Mouse (Mus musculus) brain, embryonic 14.5 days (tissue): ENCODE results near the gene Slc25a33. TPM values are rescaled to one million over a fixed set of nuclear protein-coding genes. Genes with fewer than 3 reads are reported as not detected.

Source experiments
- DNase-seq: peaks from one replicate; pipeline ENCODE4 v3.0.0-alpha.2; 2011; ENCODE audit warnings: low read depth
- CTCF ChIP-seq: fragments of 200-500 bp; IDR thresholded peaks from 2 replicates; pipeline ENCODE4 v1.5.1; 2012; ENCODE audit warnings: inconsistent platforms, mild to moderate bottlenecking, moderate library complexity, borderline replicate concordance; ENCODE audit not compliant: insufficient read depth, insufficient read length; ENCODE audit errors: extremely low read depth
- POLR2A ChIP-seq: fragments of 200-500 bp; IDR thresholded peaks from 2 replicates; pipeline ENCODE4 v1.6.1; 2012; ENCODE audit warnings: mild to moderate bottlenecking, inconsistent platforms, borderline replicate concordance; ENCODE audit not compliant: poor library complexity, insufficient read depth, insufficient read length, severe bottlenecking; ENCODE audit errors: extremely low read depth
- polyA plus RNA-seq: library from polyadenylated mRNA; depleted of rRNA; stranded (reverse); fragments of >200 nt; gene quantifications from 2 replicates; pipeline ENCODE4 v1.2.3, GENCODE M21; 2012

Gene Slc25a33
- polyA plus RNA-seq, 1 experiment = 16.1 TPM

GRCm38 (mm10) chr4:149725661-149726350 lies 48.3 kb downstream of the Slc25a33 start:
- DNase-seq = peak; percentile 65
- TF ChIP-seq CTCF = peak; percentile 73
- no peak for TF ChIP-seq POLR2A

GRCm38 (mm10) chr4:149724916-149725470 lies 49.1 kb downstream of the Slc25a33 start:
- no peak for DNase-seq
- no peak for TF ChIP-seq POLR2A
- no peak for TF ChIP-seq CTCF

- TF ChIP-seq POLR2A (no peak), CTCF (peak; percentile 58)
- peak; percentile 55 for DNase-seq
Measured at GRCm38 (mm10) chr4:149723855-149724731, 50.0 kb downstream of the Slc25a33 start.

GRCm38 (mm10) chr4:149723021-149723390 lies 51.1 kb downstream of the Slc25a33 start:
- TF ChIP-seq POLR2A (no peak), CTCF (no peak)
- DNase-seq = no peak

GRCm38 (mm10) chr4:149722104-149723020 lies 51.7 kb downstream of the Slc25a33 start:
- TF ChIP-seq POLR2A (no peak), CTCF (no peak)
- DNase-seq = no peak

GRCm38 (mm10) chr4:149721163-149721562 lies 52.9 kb downstream of the Slc25a33 start:
- no peak for DNase-seq
- TF ChIP-seq CTCF (no peak), POLR2A (no peak)

GRCm38 (mm10) chr4:149719686-149720085 lies 54.4 kb downstream of the Slc25a33 start:
- no peak for DNase-seq
- TF ChIP-seq CTCF (peak; percentile 57; the same call in 1 of the 2 replicates), POLR2A (no peak)

- DNase-seq = no peak
- TF ChIP-seq POLR2A (no peak), CTCF (no peak)
Measured at GRCm38 (mm10) chr4:149714542-149714941, 59.5 kb downstream of the Slc25a33 start.

GRCm38 (mm10) chr4:149711955-149712354 lies 62.1 kb downstream of the Slc25a33 start:
- peak; percentile 50 for DNase-seq
- TF ChIP-seq CTCF = peak; percentile 79
- no peak for TF ChIP-seq POLR2A

GRCm38 (mm10) chr4:149711485-149711884 lies 62.6 kb downstream of the Slc25a33 start:
- no peak for DNase-seq
- no peak for TF ChIP-seq POLR2A
- TF ChIP-seq CTCF = no peak

GRCm38 (mm10) chr4:149710510-149710909 lies 63.6 kb downstream of the Slc25a33 start:
- DNase-seq = peak; percentile 67
- no peak for TF ChIP-seq POLR2A
- peak; percentile 59; the same call in 1 of the 2 replicates for TF ChIP-seq CTCF

GRCm38 (mm10) chr4:149705941-149706340 lies 68.1 kb downstream of the Slc25a33 start:
- no peak for DNase-seq

More at GRCm38 (mm10) chr4:149705941-149706340, 68.1 kb downstream of the Slc25a33 start:
- no peak for TF ChIP-seq POLR2A
- no peak for TF ChIP-seq CTCF
